Mouse (Mus musculus) G1E (cell line): Measurements from ENCODE around the gene 1110032F04Rik.

Experiments used
- CTCF ChIP-seq: IDR thresholded peaks from 2 replicates; pipeline ENCODE4 v1.5.1; 2012; ENCODE audit warnings: low read depth, low read length, inconsistent platforms, mixed read lengths
- GATA1 ChIP-seq: IDR thresholded peaks from 2 replicates; pipeline ENCODE4 v1.6.1; 2012; ENCODE audit warnings: borderline replicate concordance, low read length, inconsistent platforms, mixed read lengths

DNA sequence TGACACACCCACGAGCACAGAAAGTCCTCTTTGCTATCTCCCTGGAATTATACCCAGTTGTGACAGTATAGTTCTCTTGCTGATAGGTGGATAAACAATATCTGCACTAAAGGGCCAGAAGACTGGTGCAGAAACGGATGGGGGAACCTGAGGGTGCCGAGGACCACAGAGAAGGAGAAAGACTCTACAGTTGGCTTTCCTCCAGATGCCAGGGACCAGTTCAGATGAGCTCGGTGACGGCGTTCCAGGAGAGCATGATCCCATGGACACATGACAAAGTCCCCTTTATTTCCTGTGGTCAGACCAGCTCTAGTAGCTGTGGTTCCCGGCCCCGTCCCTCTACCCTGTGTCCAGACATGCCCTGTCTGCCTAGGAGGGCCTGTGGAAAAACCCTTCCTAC, 44.2 kb upstream of the 1110032F04Rik start:
- TF ChIP-seq GATA1: no peak
- TF ChIP-seq CTCF: no peak
